In genomic region chr17:15088166-15088565, GRCm38 (mm10) we compare ENCODE assay signal across 12 mouse cellular contexts. TPM values are rescaled to one million over a fixed set of nuclear protein-coding genes. Genes with fewer than 3 reads are reported as not detected.
DNase-seq lines count a peak whose midpoint lies in the region; ATAC-seq and TF ChIP-seq lines count a peak whose summit lies in the region.
"Had no signal": no experiment of that assay in that cellular context is flagged by ENCODE, and none has a peak within 500 bp of the region (broad histone marks: within the 10 kb centered on the region; RNA-seq: fewer than 3 reads in every experiment).

No protein-coding gene starts in this region.

- H3K9me3 ChIP-seq in heart, embryonic 13.5 days: no peaks in the 10 kb centered on the region
- no peaks in the 10 kb centered on the region for H3K9me3 ChIP-seq in hindbrain, embryonic 14.5 days (ENCODE audit: control insufficient read depth, low read length)
- no peaks in the 10 kb centered on the region for H3K9me3 ChIP-seq in neural tube, embryonic 12.5 days
- H3K9me3 ChIP-seq in lung, postnatal 0 days (ENCODE audit: low read length): no peaks in the 10 kb centered on the region

- H3K9ac ChIP-seq in heart, embryonic 13.5 days: no peak overlapping the region
- H3K9ac ChIP-seq in hindbrain, embryonic 14.5 days: no peak overlapping the region
- no peak overlapping the region for H3K9ac ChIP-seq in neural tube, embryonic 12.5 days
- H3K9ac ChIP-seq in lung, postnatal 0 days (replicated peaks; ENCODE audit: low read depth): no peak overlapping the region

- no peak for TF ChIP-seq CTCF in lung, postnatal 0 days (IDR thresholded peaks at IDR 0.05)

- H3K4me3 ChIP-seq in heart, embryonic 13.5 days: no peak overlapping the region
- H3K4me3 ChIP-seq in hindbrain, embryonic 14.5 days (replicated peaks; ENCODE audit: low read length): no peak overlapping the region
- H3K4me3 ChIP-seq in neural tube, embryonic 12.5 days: no peak overlapping the region
- H3K4me3 ChIP-seq in lung, postnatal 0 days (ENCODE audit: low read depth, low read length): no peak overlapping the region

- H3K27me3 ChIP-seq in heart, embryonic 13.5 days (replicated peaks): peaks cover 35% of the 10 kb centered on the region
- no peaks in the 10 kb centered on the region for H3K27me3 ChIP-seq in hindbrain, embryonic 14.5 days (ENCODE audit: control insufficient read depth, insufficient read depth, low read length)
- H3K27me3 ChIP-seq in neural tube, embryonic 12.5 days (replicated peaks): no peaks in the 10 kb centered on the region
- no peaks in the 10 kb centered on the region for H3K27me3 ChIP-seq in lung, postnatal 0 days (replicated peaks; ENCODE audit: insufficient read depth, low read length)

- no peak overlapping the region for H3K4me2 ChIP-seq in heart, embryonic 13.5 days
- no peak overlapping the region for H3K4me2 ChIP-seq in hindbrain, embryonic 14.5 days (replicated peaks)
- H3K4me2 ChIP-seq in neural tube, embryonic 12.5 days (replicated peaks): peak overlapping the region; percentile 25; the same call in 1 of the 2 replicates
- H3K4me2 ChIP-seq in lung, postnatal 0 days (replicated peaks; ENCODE audit: low read depth, low read length): no peak overlapping the region
- H3K4me2 ChIP-seq: heart, embryonic 11.5 days had no signal

- intact Hi-C loops in heart, postnatal 25 days (cut with DNase I): no loop called here
- intact Hi-C loops in left cerebral cortex, postnatal 14 days (cut with DNase I): no loop called here

- 0 out of 2 replicates have a peak, but pooled peaks have one; percentile 13 for ATAC-seq in heart, embryonic 13.5 days (ENCODE audit: extremely low read depth, insufficient number of reproducible peaks, low FRiP score, low TSS enrichment)
- ATAC-seq in hindbrain, embryonic 14.5 days (ENCODE audit: low FRiP score): peak; percentile 59
- ATAC-seq in neural tube, embryonic 12.5 days (ENCODE audit: low FRiP score, low read depth): peak; percentile 59; the same call in 1 of the 2 replicates
- ATAC-seq in lung, postnatal 0 days: no peak
- ATAC-seq: CD4-positive, CD25-positive, alpha-beta regulatory T cell, adult 4 months had no signal

- H3K4me1 ChIP-seq in heart, embryonic 13.5 days: peaks cover 27% of the 10 kb centered on the region
- peaks cover 16% of the 10 kb centered on the region for H3K4me1 ChIP-seq in hindbrain, embryonic 14.5 days (replicated peaks; ENCODE audit: control insufficient read depth, insufficient read depth, low read length)
- H3K4me1 ChIP-seq in neural tube, embryonic 12.5 days: peaks cover 15% of the 10 kb centered on the region
- no peaks in the 10 kb centered on the region for H3K4me1 ChIP-seq in lung, postnatal 0 days (ENCODE audit: insufficient read depth, low read depth, low read length)

- no peak for DNase-seq in heart, postnatal 4 days
- DNase-seq in c-Kit-positive CD71-positive TER-119-positive erythroid progenitor cells, embryonic 14.5 days (ENCODE audit: low spot score): peak; percentile 16
- no peak for DNase-seq in hindbrain, embryonic 14.5 days (ENCODE audit: low spot score)
- no peak for DNase-seq in heart, postnatal 25 days (ENCODE audit: low spot score)
- no peak for DNase-seq in left cerebral cortex, postnatal 14 days (ENCODE audit: low spot score in 2 of 2)
- no peak for DNase-seq in lung, postnatal 0 days (ENCODE audit: low spot score)
- DNase-seq: kidney, postnatal 10 days had no signal

- no peak for TF ChIP-seq EP300 in lung, postnatal 0 days (IDR thresholded peaks at IDR 0.05)

- no peaks in the 10 kb centered on the region for H3K36me3 ChIP-seq in heart, embryonic 13.5 days
- H3K36me3 ChIP-seq in hindbrain, embryonic 14.5 days (replicated peaks; ENCODE audit: control insufficient read depth, insufficient read depth): no peaks in the 10 kb centered on the region
- H3K36me3 ChIP-seq in neural tube, embryonic 12.5 days: no peaks in the 10 kb centered on the region
- no peaks in the 10 kb centered on the region for H3K36me3 ChIP-seq in lung, postnatal 0 days (ENCODE audit: insufficient read depth, low read length)

- H3K27ac ChIP-seq in heart, embryonic 13.5 days (replicated peaks): no peak overlapping the region
- H3K27ac ChIP-seq in hindbrain, embryonic 14.5 days: peak overlapping the region; percentile 66
- H3K27ac ChIP-seq in neural tube, embryonic 12.5 days: no peak overlapping the region
- H3K27ac ChIP-seq in lung, postnatal 0 days (ENCODE audit: low read length): no peak overlapping the region
- H3K27ac ChIP-seq: macrophage had no signal

- 33% methylated on average over 2 of the region's 2 CpGs for WGBS in heart, embryonic 13.5 days
- WGBS in hindbrain, embryonic 14.5 days: 28% methylated on average over 2 of the region's 2 CpGs
- 39% methylated on average over 2 of the region's 2 CpGs for WGBS in neural tube, embryonic 12.5 days
- WGBS in lung, postnatal 0 days: 41% methylated on average over 2 of the region's 2 CpGs

RNA-seq across cellular contexts. Expression of gene Gm3448, which starts 46.8 kb away (rescaled TPM):
- 2.2 and 3.2 TPM in 2 replicates for polyA plus RNA-seq in heart, embryonic 13.5 days (2015; fragmentation: Nextera tagmentation; extraction: Ambion mirVana)
- 1 to 10 TPM; 2.5 to 2.6 TPM for total RNA-seq in heart, postnatal 4 days (2021)
- polyA plus RNA-seq in hindbrain, embryonic 14.5 days (2014; fragmentation: Nextera tagmentation; extraction: Ambion mirVana): 3.4 and 3.7 TPM in 2 replicates
- polyA plus RNA-seq in neural tube, embryonic 12.5 days (2016; fragmentation: Nextera tagmentation; extraction: Ambion mirVana): 3.9 and 4.0 TPM in 2 replicates
- 1 to 10 TPM in 1 of 2 experiments, under 1 TPM in 1; 0.96 to 1.3 TPM for total RNA-seq in heart, postnatal 25 days (2021)
- 1 to 10 TPM; 4.5 to 8.1 TPM for total RNA-seq in left cerebral cortex, postnatal 14 days (2021)
- polyA plus RNA-seq in lung, postnatal 0 days (2015; fragmentation: Nextera tagmentation; extraction: Ambion mirVana): 4.4 and 5.0 TPM in 2 replicates

RNA-seq across cellular contexts. Expression of gene Tcte3, which starts 46.9 kb away (rescaled TPM):
- 0.62 TPM in 1 of 2 replicates, not detected in the other for polyA plus RNA-seq in heart, embryonic 13.5 days (2015; fragmentation: Nextera tagmentation; extraction: Ambion mirVana)
- under 1 TPM in 1 of 2 experiments, not detected in 1; 0.60 TPM for total RNA-seq in heart, postnatal 4 days (2021)
- polyA plus RNA-seq in hindbrain, embryonic 14.5 days (2014; fragmentation: Nextera tagmentation; extraction: Ambion mirVana): 0.52 TPM in 1 of 2 replicates, not detected in the other
- not detected in 2 replicates for polyA plus RNA-seq in neural tube, embryonic 12.5 days (2016; fragmentation: Nextera tagmentation; extraction: Ambion mirVana)
- not detected for total RNA-seq in heart, postnatal 25 days (2021)
- under 1 TPM; 0.51 to 0.70 TPM for total RNA-seq in left cerebral cortex, postnatal 14 days (2021)
- polyA plus RNA-seq in lung, postnatal 0 days (2015; fragmentation: Nextera tagmentation; extraction: Ambion mirVana): 1.1 and 1.2 TPM in 2 replicates
- polyA plus RNA-seq: macrophage had no signal

RNA-seq across cellular contexts. Expression of gene Ermard, which starts 47.2 kb away (rescaled TPM):
- 51.8 and 66.8 TPM in 2 replicates for polyA plus RNA-seq in heart, embryonic 13.5 days (2015; fragmentation: Nextera tagmentation; extraction: Ambion mirVana)
- total RNA-seq in heart, postnatal 4 days (2021): 10 to 100 TPM; 34.8 to 46.8 TPM
- polyA plus RNA-seq in hindbrain, embryonic 14.5 days (2014; fragmentation: Nextera tagmentation; extraction: Ambion mirVana): 68.0 and 70.8 TPM in 2 replicates
- 99.1 and 107 TPM in 2 replicates for polyA plus RNA-seq in neural tube, embryonic 12.5 days (2016; fragmentation: Nextera tagmentation; extraction: Ambion mirVana)
- total RNA-seq in heart, postnatal 25 days (2021): 10 to 100 TPM; 20.9 to 21.2 TPM
- 10 to 100 TPM; 44.3 to 51.9 TPM for total RNA-seq in left cerebral cortex, postnatal 14 days (2021)
- 49.6 and 59.4 TPM in 2 replicates for polyA plus RNA-seq in lung, postnatal 0 days (2015; fragmentation: Nextera tagmentation; extraction: Ambion mirVana)
